Mouse (Mus musculus) kidney, adult 2 months (tissue): ENCODE measurements around the gene Dus3l. TPM values are rescaled to one million over a fixed set of nuclear protein-coding genes. Genes with fewer than 3 reads are reported as not detected.

Source experiments
- DNase-seq: peaks from one replicate; pipeline ENCODE4 v3.0.0; 2021
- H3K27ac ChIP-seq: fragments of 200-500 bp; 2 replicates; pipeline ENCODE4 v1.5.1; 2012; ENCODE audit warnings: low read depth, low read length, control low read depth, inconsistent platforms; ENCODE audit not compliant: insufficient read depth
- H3K27me3 ChIP-seq: fragments of 200-500 bp; replicated peaks from 2 replicates; pipeline ENCODE4 v1.6.1; 2012; ENCODE audit warnings: mild to moderate bottlenecking, moderate library complexity, low read length, inconsistent platforms; ENCODE audit not compliant: control insufficient read depth, insufficient read depth
- H3K36me3 ChIP-seq: fragments of 200-500 bp; 2 replicates; pipeline ENCODE4 v1.6.1; 2012; ENCODE audit warnings: mild to moderate bottlenecking, moderate library complexity, low read length, inconsistent platforms; ENCODE audit not compliant: control insufficient read depth, insufficient read depth
- H3K4me1 ChIP-seq: fragments of 200-500 bp; 2 replicates; pipeline ENCODE4 v1.6.1; 2011; ENCODE audit warnings: low read length; ENCODE audit not compliant: control insufficient read depth, insufficient read depth
- H3K4me3 ChIP-seq: fragments of 200-500 bp; 2 replicates; pipeline ENCODE4 v1.5.1; 2011; ENCODE audit warnings: mild to moderate bottlenecking, low read depth, low read length, control low read depth; ENCODE audit not compliant: insufficient read depth
- CTCF ChIP-seq: fragments of 200-500 bp; conservative IDR thresholded peaks from 2 replicates; pipeline ENCODE4 v1.5.1; 2011; ENCODE audit warnings: low read depth, mild to moderate bottlenecking, control low read depth, low read length, moderate library complexity, mixed read lengths; ENCODE audit not compliant: insufficient read depth, insufficient read length
- POLR2A ChIP-seq: fragments of 200-500 bp; IDR thresholded peaks from one replicate; pipeline ENCODE4 v1.6.1; 2011; ENCODE audit warnings: low read depth, low read length, control low read depth
- WGBS: fragments of 180-500 bp; shearing (Covaris S2); methylation state at CpG from one replicate; pipeline ENCODE4 v1.1.7; 2018; 5-methylcytosine and 5-hydroxymethylcytosine counted together
- polyA plus RNA-seq: library from polyadenylated mRNA; depleted of rRNA; stranded (reverse); fragments of >200 nt; gene quantifications from 2 replicates; pipeline ENCODE4 v1.2.3, GENCODE M21; 2012

Gene Dus3l
- polyA plus RNA-seq, 1 experiment, result 43.6 TPM

DNA sequence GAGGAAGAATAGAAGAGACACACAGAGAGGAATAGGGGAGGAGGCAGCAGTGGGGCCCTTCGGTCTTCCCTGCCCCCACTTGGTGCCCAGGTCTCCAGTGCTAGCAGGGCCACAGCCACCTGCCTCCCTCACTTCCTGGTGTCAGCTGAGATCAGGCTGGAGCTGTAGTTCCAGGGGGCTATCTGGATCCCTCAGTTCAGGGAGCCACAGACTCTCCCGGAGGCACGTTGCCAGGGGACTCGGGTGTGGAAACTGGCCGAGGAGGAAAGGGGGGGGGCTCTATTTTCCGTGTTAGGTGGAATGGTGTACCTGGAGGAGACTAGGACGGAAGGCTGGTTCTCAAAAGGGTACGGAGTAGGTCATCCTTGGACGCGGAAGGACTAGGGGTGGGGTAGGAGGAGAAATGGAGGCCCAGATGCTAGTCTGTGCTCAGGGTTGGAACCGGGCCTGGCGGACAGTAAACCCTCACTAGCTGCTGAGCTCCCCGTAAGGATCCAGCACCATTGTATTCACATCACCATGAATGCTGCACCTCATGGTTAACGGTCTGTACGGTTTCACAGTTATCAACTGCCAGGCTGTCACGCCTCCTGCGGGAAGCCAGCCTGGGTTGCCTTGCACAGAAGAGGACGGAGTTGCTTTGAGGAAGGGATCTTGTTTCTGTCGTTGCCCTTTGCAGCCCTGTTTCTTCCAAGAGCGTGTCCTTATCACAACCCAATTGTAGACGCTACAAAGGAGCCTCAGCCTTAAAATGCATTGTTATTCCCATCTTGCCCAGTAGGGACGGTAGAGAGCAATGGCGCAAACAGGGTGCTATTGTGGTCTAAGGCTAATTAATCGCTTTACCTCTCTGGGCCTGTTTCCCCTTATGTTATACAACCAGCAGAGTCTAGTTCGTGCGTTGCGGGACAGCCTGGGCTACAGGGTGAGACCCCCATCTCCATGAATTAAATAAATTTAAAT, 1.5 kb upstream of the Dus3l start:
- peak; percentile 76 for DNase-seq

DNA sequence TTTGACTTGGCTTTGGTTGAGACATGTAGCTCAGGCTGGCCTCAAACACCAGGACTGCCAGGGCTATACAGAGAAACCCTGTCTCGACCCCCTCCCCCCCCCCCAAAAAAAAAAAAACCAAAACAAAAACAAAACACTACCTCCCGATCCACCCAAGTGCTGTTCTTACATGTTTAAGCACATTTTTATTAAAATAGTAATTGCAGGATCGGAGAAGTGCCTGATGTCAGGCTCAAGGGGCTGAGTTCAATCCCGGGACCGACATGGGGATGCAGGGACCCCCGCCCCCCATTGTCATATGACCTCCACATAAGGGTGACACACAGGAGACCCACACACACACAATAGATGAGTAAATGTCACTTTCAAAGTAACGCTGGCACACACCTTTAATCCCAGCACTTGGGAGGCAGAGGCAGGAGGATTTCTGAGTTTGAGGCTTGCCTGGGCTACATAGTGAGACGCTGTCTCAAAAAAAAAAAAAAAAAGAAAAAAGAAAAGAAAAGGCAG, 761 bp upstream of the Dus3l start:
- Histone ChIP-seq H3K36me3 (no peaks in the 10 kb centered on the region), H3K27ac (peak overlapping the region; percentile 97; the same call in 1 of the 2 replicates), H3K4me1 (peaks cover 21% of the 10 kb centered on the region; the same call in 1 of the 2 replicates), H3K4me3 (no peak overlapping the region; the same call in 1 of the 2 replicates), H3K27me3 (no peaks in the 10 kb centered on the region)
- 77% methylated on average over 8 of the region's 8 CpGs for WGBS
- TF ChIP-seq CTCF (no peak), POLR2A (no peak)
- DNase-seq, result no peak

More for the DNA sequence above, 1.5 kb upstream of the Dus3l start:
- 44% methylated on average over 27 of the region's 27 CpGs for WGBS
- Histone ChIP-seq H3K36me3 (no peaks in the 10 kb centered on the region), H3K27ac (peak overlapping the region; percentile 79), H3K27me3 (no peaks in the 10 kb centered on the region), H3K4me1 (peaks cover 25% of the 10 kb centered on the region; the same call in 1 of the 2 replicates), H3K4me3 (no peak overlapping the region)
- TF ChIP-seq CTCF (peak; percentile 84), POLR2A (no peak)

DNA sequence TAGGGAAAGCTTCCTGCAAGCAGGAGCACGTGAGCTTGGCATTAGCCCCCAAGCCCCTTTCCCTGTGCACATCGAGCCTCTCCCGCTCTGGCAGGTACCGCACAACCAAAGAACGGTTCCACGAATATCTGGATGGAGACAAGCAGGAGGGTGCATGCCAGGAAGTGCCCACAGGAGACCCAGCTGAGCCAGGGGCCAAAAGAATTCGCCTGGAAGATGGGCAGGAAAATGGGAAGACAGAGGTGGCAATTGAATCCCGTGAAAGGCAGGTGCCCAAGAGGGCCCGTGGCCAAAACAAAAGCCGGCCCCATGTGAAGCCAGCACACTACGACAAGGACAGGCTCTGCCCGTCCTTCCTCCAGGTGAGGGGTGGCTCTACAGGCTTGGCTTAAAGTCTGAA, 874 bp downstream of the Dus3l start:
- 0 out of 2 replicates have a peak overlapping the region, but pooled peaks have one; percentile 5 for H3K27ac ChIP-seq

DNA sequence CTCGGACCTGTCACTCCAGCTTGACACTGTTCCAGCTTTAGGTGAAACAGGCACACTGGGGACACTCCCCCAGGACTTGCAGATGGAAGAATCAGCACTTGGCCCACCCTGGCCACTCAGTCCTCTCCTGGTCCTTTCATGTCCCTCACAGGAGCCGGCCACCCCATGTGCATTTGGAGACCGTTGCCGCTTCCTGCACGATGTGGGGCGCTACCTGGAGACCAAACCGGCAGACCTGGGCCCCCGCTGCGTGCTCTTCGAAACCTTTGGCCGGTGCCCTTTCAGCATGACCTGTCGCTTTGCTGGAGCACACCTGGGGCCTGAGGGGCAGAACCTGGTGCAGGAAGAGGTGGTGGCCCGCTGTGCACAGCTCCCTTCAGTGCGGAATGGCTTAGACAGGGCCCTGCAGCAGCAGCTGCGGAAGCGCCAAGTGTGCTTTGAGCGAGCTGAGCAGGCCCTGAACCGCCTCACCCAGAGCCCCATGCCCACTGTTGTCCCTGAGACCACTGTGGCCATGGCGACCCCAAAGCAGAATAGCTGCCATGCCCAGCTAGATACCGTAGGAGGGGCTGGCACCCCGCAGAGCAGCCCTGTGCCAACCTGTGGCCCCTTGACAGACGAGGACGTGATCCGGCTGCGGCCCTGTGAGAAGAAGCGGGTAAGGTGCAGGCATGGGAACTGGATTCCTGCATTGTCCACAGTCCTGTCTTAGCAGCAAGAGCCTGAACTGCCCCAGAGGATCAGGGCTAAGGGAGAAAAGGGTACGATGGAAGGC, 2.3 kb downstream of the Dus3l start:
- DNase-seq, result no peak
- H3K4me3 ChIP-seq, result no peak overlapping the region
- H3K4me1 ChIP-seq, result peaks cover 16% of the 10 kb centered on the region; the same call in 1 of the 2 replicates
- H3K27me3 ChIP-seq, result no peaks in the 10 kb centered on the region
- H3K36me3 ChIP-seq, result no peaks in the 10 kb centered on the region
- no peak for TF ChIP-seq POLR2A
- TF ChIP-seq CTCF, result no peak
- no peak overlapping the region for H3K27ac ChIP-seq
- WGBS, result 95% methylated on average over 27 of the region's 27 CpGs

More for the DNA sequence above, 874 bp downstream of the Dus3l start:
- no peak for DNase-seq
- Histone ChIP-seq H3K4me1 (peaks cover 21% of the 10 kb centered on the region; the same call in 1 of the 2 replicates), H3K36me3 (no peaks in the 10 kb centered on the region), H3K4me3 (peak overlapping the region; percentile 93), H3K27me3 (no peaks in the 10 kb centered on the region)
- WGBS, result 42% methylated on average over 12 of the region's 12 CpGs
- TF ChIP-seq CTCF (no peak), POLR2A (no peak)

DNA sequence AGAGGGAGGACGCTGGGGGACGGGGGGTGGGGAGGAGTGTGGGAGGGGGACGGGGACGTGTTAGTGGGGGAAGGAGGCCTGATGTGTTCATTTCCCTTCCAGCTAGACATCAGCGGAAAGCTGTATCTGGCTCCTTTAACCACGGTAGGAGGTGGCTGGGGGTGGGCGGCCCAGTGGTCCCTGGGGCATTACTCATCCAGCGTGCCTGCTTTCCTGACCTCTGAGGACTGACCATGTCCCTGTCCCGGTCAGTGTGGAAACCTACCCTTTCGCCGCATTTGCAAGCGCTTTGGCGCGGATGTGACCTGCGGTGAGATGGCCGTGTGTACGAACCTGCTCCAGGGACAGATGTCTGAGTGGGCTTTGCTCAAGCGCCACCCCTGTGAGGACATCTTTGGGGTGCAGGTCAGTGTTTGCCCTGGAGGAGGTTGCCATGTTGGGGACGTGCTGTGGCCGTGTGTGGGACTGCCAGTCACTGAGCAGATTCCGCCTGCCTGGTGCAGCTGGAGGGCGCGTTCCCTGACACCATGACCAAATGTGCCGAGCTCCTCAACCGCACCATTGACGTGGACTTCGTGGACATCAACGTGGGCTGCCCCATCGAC, 3.1 kb downstream of the Dus3l start:
- Histone ChIP-seq H3K4me3 (no peak overlapping the region), H3K36me3 (no peaks in the 10 kb centered on the region), H3K4me1 (peaks cover 13% of the 10 kb centered on the region; the same call in 1 of the 2 replicates), H3K27ac (no peak overlapping the region), H3K27me3 (no peaks in the 10 kb centered on the region)
- WGBS, result 95% methylated on average over 29 of the region's 29 CpGs
- no peak for DNase-seq
- TF ChIP-seq POLR2A (no peak), CTCF (no peak)

DNA sequence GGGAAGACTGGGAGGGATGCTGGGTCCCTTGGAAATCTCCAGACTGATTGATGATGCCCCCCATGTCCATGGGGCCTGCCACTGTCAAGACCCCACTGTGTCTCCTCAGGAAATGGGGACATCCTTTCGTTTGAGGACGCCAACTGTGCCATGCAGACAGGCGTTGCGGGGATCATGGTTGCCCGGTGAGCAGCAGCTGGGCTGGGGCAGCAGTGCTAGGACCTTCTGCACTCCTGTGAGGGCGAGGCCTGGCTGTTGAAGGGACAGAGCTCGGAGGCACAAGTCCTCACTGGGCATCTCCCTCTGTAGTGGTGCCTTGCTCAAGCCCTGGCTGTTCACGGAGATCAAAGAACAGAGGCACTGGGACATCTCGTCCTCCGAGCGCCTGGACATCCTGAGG, 4.4 kb downstream of the Dus3l start:
- no peak for TF ChIP-seq POLR2A
- TF ChIP-seq CTCF, result no peak
- Histone ChIP-seq H3K27ac (no peak overlapping the region), H3K4me1 (peaks cover 4% of the 10 kb centered on the region; the same call in 1 of the 2 replicates), H3K4me3 (no peak overlapping the region), H3K27me3 (no peaks in the 10 kb centered on the region), H3K36me3 (no peaks in the 10 kb centered on the region)
- DNase-seq, result no peak
- 94% methylated on average over 11 of the region's 11 CpGs for WGBS
